Mouse (Mus musculus) cerebellum, adult 8-10 months (tissue): Measurements from ENCODE around the gene Plcb3.
A peak's percentile ranks its signal among the peaks of the same experiment; 100 is the strongest.

ENCODE experiments used
- DNase-seq: peaks from one replicate; pipeline ENCODE4 v3.0.0; 2022

The Plcb3 gene

DNA sequence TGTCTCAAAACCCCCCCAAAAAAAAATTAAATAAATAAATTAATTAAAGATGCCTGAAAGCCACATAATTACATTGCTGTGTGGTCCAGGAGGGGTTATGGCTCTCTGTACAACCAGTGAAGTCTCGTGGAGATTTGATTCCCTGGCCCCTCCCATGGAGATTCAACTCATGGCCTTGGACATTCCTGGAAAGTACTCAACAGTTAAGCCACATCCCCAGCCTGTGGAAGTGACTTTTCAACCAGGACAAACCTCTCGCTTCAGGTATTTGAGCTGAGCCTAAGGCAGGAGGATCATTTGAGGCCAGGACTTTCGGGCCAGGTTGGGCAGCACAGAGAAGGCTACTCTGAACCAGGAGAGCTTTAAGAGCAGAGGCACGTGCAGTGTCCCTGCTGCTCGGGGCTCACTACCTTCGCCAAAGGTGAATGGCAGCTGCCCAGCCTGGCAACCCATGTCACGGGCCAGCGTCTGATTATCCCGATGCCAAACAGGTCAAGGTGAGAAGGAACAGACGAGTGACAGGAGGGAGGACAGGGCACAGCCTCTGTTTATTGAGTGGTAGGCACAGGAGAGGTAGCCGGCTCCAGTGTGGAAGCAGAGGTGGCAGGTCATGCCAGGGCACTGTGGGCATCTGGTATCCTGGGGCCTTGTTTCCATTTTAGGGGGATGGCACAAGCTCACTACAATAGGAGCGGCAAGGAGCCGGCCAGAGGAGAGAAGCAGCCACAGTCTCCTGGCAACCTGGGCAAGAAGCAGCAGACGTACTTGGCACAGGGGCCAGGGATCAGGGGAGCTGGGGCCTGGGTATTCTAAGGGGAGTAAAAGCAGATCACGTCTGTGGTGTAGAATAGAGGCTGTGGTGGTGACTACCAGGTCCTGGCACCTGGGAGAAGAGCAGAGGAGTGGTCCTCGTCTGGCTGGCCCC lies 38.5 kb downstream of the Plcb3 start:
- peak; percentile 73 for DNase-seq

DNA sequence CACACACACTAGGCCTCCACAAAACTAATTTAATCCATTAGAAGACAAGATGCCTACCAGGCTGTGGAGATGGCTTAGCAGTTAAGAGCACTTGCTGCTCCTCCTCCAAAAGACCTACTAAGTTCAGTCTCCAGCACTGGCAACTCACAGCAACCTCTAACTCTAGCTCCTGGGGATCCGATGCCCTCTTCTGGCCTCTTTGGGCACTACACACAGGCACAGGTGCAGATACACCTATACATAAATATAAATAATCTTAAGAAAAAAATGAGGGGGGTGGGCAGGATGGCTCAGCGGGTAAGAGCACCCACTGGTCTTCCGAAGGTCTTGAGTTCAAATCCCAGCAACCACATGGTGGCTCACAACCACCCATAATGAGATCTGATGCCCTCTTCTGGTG lies 40.0 kb downstream of the Plcb3 start:
- no peak for DNase-seq

DNA sequence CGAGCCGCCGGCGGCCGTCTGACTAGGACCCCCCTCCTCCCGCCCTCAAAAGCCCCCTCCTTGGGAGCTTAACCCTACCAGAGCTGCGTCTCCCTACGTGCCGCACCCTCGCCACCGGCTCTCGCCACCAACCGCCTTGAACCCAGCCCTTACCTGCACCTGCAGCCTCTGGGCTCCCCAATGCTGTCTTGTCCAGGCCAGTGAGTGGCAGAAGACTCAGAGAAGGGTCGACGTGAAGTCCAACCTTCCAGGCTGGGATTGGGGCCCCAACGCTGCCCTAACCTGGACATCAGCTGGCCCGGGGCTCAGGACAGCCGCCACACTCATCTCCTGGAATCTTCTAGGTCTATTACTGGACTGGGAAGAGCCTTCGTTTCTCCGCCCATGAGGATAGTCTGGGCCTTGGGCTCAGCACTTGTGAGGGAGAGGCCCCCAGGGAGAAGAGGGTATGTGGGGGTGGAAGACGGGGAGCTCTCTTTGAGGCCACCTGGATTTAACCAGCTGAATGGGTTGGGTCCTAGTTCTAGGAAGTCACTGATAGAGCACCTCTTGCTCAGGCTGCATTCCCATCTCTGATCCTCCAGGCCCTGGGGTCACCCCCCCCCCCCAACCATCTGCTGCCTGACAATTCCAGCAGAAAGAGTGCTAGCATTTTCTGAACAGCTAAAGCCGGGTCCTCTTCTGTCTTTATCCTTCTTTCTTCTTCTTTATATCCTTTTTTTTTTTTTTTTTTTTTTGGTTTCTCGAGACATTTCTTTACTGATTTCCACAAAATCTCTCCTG lies 41.9 kb downstream of the Plcb3 start, which contains the start of gene Kcnk4:
Gene Kcnk4 (minus strand): TSS at position 321 of the 783 bp plus-strand sequence.
- no peak for DNase-seq

DNA sequence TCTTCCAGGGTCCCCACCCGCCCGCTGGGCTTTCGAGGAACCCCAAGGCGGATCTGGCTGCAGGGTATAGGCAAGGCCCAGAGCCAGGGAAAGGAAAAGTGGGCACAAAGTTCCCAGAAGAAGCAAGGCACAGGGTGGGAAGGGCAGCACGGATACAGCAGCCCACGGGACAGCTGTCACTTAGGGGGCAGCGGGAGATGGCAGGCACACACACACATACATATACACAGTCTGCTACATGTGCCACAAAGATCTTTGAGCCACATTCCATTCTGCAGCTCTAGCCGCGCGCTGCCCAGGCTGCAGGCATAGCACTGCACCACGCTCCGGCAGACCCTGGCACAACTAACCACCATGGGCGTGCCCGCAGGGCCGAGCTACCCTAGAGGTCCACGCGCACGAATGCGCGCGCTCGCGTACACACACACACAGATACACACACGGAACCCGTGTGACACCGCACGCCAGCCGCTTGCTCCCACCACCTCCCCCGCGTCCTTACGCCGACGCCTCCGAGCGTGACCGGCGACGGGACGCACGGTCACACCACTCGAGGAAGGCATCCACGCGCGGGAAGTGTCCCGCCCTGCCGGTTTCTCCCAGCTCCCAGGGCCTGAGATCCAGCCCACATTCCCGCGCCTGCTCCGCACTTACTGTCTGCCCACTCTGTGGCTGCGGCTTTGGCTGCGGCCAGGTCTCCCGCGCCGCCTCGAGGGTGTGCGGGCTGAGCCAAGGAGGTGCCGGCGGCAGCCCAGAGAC lies 42.7 kb downstream of the Plcb3 start:
- DNase-seq = peak; percentile 65

DNA sequence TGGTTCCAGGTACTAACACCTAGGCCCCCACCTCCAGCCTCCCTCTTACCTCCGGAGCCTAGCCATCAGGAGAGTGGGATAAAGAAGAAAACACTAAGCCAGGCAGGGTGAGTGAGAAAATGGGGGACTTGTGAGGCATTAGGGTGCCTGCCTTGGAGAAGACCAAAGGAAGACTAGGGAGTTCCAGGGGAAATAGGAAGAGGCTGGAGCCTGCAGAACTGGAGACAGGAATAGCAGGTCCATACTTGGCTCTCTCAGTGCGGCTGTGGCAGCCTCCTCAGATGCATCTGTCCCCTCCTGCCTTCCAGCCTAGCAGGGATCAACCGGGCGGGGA lies 43.2 kb downstream of the Plcb3 start:
- no peak for DNase-seq

DNA sequence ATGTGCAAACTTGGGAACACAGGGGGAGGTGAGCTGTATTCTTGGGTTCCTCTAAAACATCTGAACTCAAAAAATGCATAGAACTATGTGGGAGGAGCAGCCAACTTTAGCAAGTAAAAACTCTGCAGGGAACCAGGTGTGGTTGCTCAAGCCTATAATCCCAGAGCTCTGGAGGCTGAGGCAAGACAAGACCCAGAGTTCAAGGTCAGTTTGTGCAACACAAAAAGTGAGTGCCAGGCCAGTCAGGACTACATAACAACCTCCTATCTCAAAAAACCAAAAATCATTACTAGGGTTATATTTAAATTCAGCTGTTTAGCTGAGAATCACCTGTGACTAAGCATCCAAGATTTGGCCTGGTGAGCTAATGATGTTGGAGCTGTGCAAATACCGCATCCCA lies 44.3 kb downstream of the Plcb3 start:
- no peak for DNase-seq

DNA sequence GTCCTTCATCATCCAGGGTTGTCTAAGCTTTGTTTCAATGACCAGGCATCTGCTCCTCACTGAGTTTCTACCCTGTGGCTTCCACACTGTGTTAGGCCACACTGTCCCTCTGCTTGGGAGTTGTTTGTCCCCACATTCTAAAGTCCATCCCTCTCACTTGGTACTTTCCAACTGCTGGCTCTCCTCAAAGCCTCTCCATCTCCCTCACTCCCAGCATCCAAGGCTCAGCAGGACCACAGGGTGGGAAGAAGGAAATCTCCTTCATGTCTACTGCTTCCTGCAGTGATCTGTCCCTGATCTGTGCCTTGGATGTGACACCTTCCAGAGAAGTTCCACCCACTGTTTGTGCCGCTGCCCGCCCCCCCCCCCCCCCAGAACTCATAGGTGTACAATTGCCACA lies 45.3 kb downstream of the Plcb3 start:
- DNase-seq = no peak

DNA sequence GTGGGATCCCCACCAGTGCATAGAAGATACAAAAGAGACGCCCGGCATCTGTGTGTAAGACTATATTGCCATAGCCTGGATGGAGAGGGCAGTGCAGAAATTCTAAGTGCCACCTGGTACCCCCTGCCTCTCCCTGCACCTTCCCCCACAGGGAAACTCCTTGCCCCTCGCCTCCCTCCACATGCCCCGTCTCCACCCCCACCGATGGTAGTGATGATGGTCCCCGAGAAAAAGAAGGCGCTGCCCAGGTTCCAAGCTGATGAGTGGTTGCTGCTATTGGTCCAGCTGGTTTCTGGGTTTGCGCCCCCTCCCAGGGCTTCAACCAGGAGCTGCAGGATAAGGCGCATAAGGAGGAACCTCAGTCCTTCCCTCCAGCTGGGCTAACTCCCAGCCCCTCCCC lies 48.2 kb downstream of the Plcb3 start:
- DNase-seq = no peak

DNA sequence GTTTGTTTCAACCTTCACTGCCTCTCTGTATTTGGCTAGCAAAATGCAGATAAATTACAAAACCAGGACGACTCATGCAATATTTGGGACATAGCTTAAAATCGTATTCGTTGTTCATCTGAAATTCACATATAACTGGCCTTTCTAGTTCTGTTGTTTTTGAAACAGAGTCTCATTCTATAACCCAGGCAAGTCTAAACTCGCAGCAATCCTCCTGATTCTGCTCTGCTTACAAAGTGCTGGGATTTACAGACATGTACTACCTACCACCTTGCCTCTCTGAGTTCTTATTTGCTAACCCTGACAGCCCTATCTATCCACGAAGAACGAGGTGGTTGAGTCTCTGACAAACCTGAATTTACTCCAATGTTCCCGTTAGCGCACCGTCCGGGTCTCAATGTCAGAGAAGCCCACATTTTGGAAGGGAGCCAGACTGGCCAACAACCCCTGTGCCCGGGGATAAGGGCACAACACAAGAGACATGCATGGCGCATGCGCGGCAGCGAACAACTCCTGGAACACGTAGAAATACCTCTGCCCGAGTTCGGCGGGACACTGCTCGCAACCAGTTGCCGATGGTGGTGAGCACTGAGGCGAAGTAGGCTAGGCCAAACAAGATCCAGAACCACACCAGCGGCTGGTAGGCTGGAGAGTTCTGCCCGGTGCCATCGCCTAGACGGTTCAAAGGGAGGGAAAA lies 49.6 kb downstream of the Plcb3 start:
- DNase-seq = no peak

DNA sequence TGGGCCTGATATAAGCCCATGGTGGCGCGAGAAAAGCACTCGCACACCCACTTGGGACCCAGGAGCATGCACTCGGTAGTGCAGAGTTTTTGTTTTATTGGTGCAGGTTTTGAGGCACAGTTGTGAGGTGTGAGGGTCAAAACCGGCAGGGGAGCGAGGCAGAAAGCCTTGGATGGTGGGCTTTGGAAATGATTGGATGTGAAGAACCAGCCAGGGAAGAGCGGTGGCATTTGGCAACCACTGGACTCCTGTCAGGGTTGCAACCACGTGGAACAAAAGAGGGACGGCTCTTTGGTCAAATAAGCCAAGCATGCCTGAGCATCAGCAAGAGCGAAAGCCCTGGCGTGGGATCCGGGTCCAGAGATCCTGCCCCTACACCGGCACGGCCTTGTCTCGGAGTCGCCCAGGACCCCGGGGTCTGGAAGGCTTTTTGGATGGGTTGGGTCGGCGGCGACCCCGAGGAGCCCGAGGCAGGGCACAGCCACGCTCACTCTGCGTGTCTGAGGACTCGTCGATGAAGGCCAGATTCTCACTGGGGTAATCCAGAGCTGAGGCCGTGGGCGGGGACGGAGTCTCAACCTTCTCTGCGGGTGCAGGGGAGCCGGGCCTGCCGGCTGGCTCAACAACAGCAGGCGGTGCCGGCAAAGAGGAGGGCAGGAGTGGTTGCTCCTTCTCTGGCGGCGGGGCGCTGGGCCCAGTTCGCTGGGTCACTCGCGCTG lies 50.5 kb downstream of the Plcb3 start:
- DNase-seq = no peak

DNA sequence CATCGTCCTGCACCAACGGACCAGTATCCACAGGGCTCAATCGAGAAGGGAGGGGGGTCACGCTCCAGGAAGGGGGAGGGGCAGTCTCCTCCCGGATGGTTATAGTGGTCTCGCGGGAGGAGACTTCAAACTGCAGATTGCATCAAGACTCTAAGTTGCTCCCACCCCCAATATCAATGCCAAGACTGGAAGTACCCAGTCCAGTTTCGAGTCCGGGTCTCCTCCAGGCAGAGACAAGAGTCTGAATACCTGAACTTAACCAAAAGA lies 51.0 kb downstream of the Plcb3 start, which contains the start of gene Catsperz:
Gene Catsperz (minus strand): TSS at position 74 of the 267 bp plus-strand sequence.
- DNase-seq = no peak

DNA sequence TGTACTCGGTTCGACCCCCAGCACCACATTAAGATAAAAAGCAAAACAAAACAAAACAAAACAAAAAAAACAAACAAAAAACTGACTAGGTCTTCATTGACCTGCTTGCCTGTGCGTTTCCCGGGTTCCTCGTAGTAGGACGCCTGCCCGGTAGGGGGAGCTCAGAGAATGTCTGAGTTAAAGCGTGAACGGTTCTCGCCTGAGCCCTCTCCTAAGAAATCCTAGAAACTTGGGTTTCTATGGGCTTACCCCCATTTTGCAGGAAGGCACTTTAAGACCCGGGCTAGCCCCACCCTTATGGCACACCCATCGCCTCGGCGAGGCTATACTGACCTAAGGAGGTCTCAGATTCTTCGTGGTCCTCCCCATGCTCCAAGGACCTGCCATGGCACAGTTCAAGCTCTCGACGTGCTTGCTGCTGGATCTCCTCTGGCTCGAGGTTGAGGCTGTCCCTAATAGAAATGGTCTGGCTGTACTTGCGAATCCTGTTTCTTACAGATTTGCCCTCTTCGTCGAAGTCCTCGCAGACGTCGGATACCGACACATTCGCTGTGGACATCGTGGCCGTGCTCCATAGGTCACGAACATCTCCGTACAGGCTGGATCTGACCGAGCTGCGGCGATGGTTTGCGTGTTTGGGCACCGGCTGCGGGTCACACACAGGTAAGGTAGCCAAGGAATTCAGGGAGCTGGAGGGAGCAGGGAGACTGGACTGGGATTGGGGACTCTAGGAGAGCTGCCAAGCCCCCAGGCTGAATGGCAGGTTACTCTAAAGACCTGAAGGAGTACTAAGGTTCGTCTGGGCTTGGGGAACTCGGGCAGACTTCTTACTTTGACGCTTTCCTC lies 51.6 kb downstream of the Plcb3 start:
- DNase-seq = peak; percentile 92

DNA sequence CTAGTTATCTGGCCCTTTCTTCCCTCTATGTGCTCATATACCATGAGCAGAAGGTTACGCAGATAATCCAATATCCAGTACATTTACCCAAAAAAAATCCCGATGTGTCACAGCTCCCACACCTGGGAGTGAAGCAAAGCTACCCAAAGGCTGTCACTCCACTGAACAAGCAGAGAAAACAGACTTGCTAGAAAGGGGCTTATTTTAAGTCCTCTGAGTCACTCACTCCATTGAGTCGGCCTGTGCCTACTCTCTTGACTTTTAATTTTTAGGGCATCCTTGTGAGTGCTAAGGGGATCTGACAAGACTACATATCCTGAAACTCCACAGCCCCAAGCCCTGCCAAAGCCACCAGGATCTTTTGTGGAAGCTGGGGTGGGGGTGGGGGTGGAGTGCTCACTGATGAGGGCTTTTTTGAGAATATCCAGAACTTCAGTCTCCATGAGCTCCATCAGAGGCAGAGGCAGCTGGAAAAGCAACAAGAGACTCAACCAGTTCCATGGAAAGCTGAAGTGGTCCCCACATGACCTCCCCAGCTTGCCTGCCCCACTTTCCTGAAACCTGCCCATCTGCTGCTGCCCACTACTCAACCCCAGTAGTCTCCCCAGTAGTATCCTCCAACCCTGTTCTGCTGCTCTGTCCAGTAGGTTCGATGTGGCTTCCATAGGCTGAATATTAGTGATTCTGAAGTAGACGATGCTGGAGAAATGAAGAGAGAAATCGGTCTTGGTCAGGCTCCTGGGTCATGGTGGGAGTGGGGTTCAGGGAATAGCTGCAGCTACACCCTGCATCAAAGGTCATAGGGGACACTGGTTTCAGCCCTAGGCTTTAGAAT lies 53.2 kb downstream of the Plcb3 start:
- DNase-seq = peak; percentile 32

DNA sequence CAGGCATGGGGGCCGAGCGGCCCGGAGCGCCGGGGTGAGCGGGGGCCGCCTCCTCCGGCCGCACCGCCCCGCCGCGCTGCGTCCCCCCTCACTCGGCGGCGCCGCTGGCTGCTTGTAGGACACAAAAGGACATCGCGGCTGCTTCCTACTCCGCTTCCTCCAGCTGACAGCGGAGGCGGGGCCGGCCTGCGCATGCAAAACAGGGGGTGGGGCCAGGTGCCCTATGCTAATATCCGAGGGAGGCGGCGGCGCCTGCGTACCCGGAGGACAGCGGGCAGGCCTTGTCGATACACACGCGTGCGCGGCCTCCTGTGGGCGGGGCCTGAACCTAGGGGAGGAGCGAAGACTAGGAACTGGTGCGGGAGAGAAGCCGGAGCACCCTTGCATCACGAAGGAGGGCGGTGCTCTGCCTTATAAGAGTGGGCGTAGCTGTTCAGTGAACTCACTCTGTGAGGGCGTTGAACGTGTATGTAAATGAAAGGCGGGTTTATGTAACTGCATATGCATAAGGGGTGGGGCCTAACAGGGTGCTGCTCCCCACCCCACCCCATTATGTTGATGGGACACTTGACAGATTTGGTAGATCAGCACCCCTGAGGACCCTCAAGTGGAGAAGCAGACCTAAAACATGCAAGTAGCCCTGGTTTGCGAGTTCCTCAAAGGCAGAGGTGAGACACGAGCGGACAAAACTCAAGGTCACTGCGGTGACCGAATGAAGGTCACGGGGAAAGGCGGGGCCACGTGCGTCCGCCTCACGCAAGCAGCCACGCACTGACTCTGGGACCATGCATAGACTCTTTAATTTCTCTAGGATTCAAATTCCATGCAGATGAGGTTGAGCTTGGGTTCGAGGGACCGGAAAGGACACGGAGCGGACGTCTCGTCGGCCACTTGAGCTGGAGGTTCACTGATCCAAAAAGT lies 54.4 kb downstream of the Plcb3 start, which contains the start of gene Esrra:
Gene Esrra (minus strand): TSS at position 167 of the 921 bp plus-strand sequence.
- DNase-seq = peak; percentile 100

DNA sequence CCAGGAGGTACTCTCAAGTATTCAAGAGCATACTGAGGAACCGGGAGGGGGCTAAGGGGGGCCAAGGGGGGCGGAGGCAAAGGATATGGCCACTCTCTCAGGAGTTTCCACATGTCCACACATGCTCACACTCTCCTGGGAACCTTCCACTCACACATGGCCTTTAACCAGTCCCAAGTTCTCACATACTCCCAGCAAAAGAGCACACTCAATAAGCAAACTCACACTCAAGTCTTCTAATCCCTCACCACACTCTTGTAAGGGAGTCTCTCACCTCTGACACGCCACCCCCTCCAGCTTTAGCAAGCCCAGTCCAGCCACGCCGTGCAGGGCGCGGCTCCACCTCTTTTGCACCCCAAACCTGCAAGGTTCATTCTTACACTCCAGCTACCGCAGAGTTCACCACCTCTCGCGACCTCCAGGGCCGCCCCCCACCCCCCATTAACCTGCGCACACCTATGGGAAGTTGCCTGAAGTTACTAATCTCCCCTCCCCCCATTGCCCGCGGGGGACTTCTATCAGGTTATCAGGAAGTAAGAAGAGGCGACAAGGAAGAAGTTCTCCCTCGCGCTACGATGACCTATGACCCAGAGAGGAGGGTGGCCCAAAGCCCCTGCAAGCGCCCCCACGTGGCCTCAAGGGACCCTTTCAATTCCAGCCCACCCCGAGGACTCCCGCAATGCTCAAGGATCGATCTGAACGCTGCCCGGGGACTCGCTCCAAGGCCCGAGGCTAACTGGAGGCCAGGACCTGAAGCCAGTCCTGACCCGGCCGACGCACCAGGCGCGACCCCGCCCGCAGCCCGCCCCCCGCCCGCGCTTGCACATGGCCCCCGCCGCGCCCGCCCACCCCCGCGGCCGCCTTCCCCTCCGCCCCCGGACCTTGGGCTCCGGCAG lies 55.3 kb downstream of the Plcb3 start:
- DNase-seq = peak; percentile 69

DNA sequence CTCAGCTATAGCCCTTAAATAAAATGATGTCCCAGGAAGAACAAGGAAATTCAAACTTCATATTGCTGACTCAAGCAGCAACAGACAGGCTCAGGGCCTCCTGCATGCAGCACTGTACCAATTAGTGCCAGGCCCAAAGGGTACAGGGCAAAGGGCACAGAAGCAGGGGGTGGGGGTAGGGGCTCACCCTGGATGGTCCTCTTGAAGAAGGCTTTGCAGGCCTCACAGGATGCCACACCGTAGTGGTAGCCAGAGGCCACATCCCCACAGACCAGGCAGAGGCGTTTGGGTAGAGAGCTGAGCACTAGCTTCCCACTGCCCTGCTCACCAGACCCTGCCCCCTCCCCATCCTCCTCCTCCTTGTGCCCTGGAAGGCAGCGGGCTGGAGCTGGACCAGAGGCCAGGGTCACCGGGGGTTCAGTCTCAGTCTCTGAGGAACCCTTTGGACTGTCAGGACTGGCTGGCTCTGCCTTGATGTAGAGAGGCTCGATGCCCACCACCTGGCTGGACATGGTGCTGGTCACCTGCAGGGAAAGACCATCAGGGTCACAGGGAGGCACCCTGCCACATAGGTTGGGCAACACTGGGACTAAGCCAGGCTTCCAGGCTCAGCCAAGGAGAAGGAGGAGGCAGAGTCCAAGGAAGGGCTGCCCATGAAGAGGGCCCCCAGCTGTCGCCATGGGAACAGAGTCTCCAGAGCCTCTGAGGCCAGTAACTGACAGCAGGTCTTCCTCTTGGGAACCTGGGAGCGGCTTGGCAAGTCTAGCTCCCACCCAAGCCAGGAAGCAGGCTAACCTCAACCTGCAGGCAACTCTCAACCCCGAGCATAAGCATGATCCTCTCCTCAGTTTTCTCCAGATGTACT lies 56.2 kb downstream of the Plcb3 start:
- DNase-seq = peak; percentile 57

DNA sequence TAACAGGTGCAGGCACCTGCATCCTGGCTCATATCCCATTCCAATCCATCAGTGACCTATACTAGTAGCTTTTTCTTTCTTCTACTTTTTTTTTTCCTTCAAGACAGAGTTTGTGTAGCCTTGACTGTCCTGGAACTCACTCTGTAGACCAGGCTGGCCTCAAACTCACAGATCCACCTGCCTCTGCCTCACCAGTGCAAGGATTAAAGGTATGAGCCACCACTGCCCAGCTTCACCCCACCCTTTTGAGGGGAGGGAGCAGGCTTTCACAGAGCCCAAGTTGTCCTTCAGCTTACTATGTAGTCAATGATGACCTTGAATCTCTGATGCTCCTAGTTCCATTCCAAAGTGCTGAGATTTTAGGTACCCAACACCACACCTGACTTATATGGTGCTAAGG lies 56.8 kb downstream of the Plcb3 start:
- peak; percentile 15 for DNase-seq
